Mouse (Mus musculus) thymus, adult 2 months (tissue): ENCODE results near the gene Lta.

Experiments used
- CTCF ChIP-seq: fragments of 200-500 bp; IDR thresholded peaks from 2 replicates; pipeline ENCODE4 v1.5.1; 2012; ENCODE audit warnings: mild to moderate bottlenecking, control low read depth, low read length, moderate library complexity, borderline replicate concordance; ENCODE audit not compliant: control insufficient read depth, poor library complexity, insufficient read depth; ENCODE audit errors: extremely low read depth
- POLR2A ChIP-seq: fragments of 200-500 bp; IDR thresholded peaks from 2 replicates; pipeline ENCODE4 v1.6.1; 2012; ENCODE audit warnings: mild to moderate bottlenecking, low read length, control low read depth, moderate library complexity; ENCODE audit not compliant: control insufficient read depth, poor library complexity, insufficient read depth; ENCODE audit errors: extremely low read depth

DNA sequence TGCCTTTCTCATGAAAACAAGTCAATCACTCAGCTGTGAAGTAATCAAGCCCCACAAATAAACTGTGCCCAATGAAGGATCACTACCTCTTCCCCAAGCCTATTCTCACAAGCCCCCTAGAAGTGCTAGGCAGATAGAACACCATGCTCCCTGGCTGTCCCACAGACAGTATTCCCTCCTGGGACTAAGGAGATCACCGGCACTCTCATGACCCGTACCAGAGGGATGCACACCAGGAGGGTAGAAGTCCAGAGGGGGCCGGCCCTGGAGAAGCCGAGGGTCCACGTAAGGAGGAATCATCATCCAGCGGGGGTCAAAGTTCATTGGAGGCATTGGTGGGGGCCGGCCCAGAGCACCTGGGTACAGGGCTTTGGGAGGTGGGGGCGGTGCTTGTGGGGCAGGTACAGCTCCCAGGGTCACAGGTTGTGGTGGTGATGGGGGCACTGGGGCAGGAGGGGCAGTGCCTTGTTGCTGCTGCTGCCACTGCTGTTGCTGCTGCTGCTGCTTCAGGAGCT, 47.4 kb downstream of the Lta start:
- TF ChIP-seq POLR2A (no peak), CTCF (no peak)
